Mouse (Mus musculus) heart, adult 2 months (tissue): ENCODE data around the gene Rnf225. TPM values are rescaled to one million over a fixed set of nuclear protein-coding genes. Genes with fewer than 3 reads are reported as not detected.

ENCODE experiments used
- DNase-seq, 2 experiments: peaks; one replicate each; pipeline ENCODE4 v3.0.0; 2021
- H3K27ac ChIP-seq: fragments of 200-600 bp; 2 replicates; pipeline ENCODE4 v1.8.1; 2022
- H3K27me3 ChIP-seq: fragments of 200-500 bp; 2 replicates; pipeline ENCODE4 v1.6.1; 2012; ENCODE audit warnings: mild to moderate bottlenecking, low read length, inconsistent platforms, mixed read lengths; ENCODE audit not compliant: control insufficient read depth, insufficient read depth
- H3K36me3 ChIP-seq: fragments of 200-500 bp; 2 replicates; pipeline ENCODE4 v1.6.1; 2012; ENCODE audit warnings: low read length, inconsistent platforms; ENCODE audit not compliant: control insufficient read depth, insufficient read depth
- H3K4me1 ChIP-seq: fragments of 200-500 bp; 2 replicates; pipeline ENCODE4 v1.6.1; 2011; ENCODE audit warnings: low read length; ENCODE audit not compliant: control insufficient read depth, insufficient read depth
- H3K4me3 ChIP-seq: fragments of 200-600 bp; 2 replicates; pipeline ENCODE4 v1.8.1; 2022
- H3K79me2 ChIP-seq: fragments of 200-500 bp; replicated peaks from 2 replicates; pipeline ENCODE4 v1.6.1; 2012; ENCODE audit warnings: mild to moderate bottlenecking, inconsistent platforms, low read length, moderate library complexity, mixed read lengths; ENCODE audit not compliant: control insufficient read depth, insufficient read depth
- H3K9ac ChIP-seq: fragments of 200-500 bp; 2 replicates; pipeline ENCODE4 v1.6.1; 2012; ENCODE audit warnings: low read depth, mild to moderate bottlenecking, control low read depth, inconsistent platforms, low read length, mixed read lengths
- CTCF ChIP-seq: fragments of 200-600 bp; IDR thresholded peaks from 2 replicates; pipeline ENCODE4 v1.8.1; 2022; ENCODE audit warnings: antibody characterized with exemption, mild to moderate bottlenecking, moderate library complexity
- EP300 ChIP-seq: fragments of 200-500 bp; IDR thresholded peaks from 2 replicates; pipeline ENCODE4 v1.6.1; 2011; ENCODE audit warnings: low read depth, low read length, control low read depth; ENCODE audit not compliant: insufficient read depth
- POLR2A ChIP-seq: fragments of 200-500 bp; IDR thresholded peaks from 2 replicates; pipeline ENCODE4 v1.6.1; 2011; ENCODE audit warnings: mild to moderate bottlenecking, low read depth, low read length, control low read depth; ENCODE audit not compliant: insufficient read depth
- WGBS: fragments of 180-500 bp; shearing (Covaris S2); methylation state at CpG from one replicate; pipeline ENCODE4 v1.1.7; 2018; 5-methylcytosine and 5-hydroxymethylcytosine counted together
- intact Hi-C: fragments of 180-260 bp; cut with DNase I; formaldehyde crosslinking; loops from one replicate; pipeline ENCODE4 v1.15.1; 2025
- polyA plus RNA-seq: library from polyadenylated mRNA; depleted of rRNA; stranded (reverse); fragments of >200 nt; gene quantifications from 2 replicates; pipeline ENCODE4 v1.2.3, GENCODE M21; 2012
- total RNA-seq, 2 experiments: library from RNA; stranded (reverse); gene quantifications; 2 replicates each; pipeline ENCODE4 v1.2.3; 2021

The Rnf225 gene
- total and polyA plus RNA-seq, 3 experiments = 0.14 to 0.23 (median 0.18) TPM

GRCm38 (mm10) chr7:12954896-12955295 lies 27.7 kb downstream of the Rnf225 start:
- H3K27me3 ChIP-seq = no peaks in the 10 kb centered on the region
- peaks cover 2% of the 10 kb centered on the region for H3K4me1 ChIP-seq
- no peak overlapping the region for H3K9ac ChIP-seq
- H3K27ac ChIP-seq = no peak overlapping the region
- no peaks in the 10 kb centered on the region for H3K79me2 ChIP-seq
- no peaks in the 10 kb centered on the region for H3K36me3 ChIP-seq
- TF ChIP-seq EP300 (no peak), POLR2A (no peak), CTCF (peak; percentile 27; the same call in 1 of the 2 replicates)
- intact Hi-C loops = no loop called here
- H3K4me3 ChIP-seq = no peak overlapping the region
- no peak for DNase-seq
- 47% methylated on average over 3 of the region's 3 CpGs for WGBS

- no peaks in the 10 kb centered on the region for H3K27me3 ChIP-seq
Measured at GRCm38 (mm10) chr7:12957511-12957910, 30.3 kb downstream of the Rnf225 start.

GRCm38 (mm10) chr7:12958948-12959347 lies 31.7 kb downstream of the Rnf225 start:
- Histone ChIP-seq H3K27ac (no peak overlapping the region), H3K4me3 (no peak overlapping the region), H3K79me2 (no peaks in the 10 kb centered on the region), H3K27me3 (no peaks in the 10 kb centered on the region), H3K4me1 (no peaks in the 10 kb centered on the region), H3K9ac (no peak overlapping the region), H3K36me3 (no peaks in the 10 kb centered on the region)
- intact Hi-C loops = no loop called here
- no peak for DNase-seq
- TF ChIP-seq POLR2A = no peak
- TF ChIP-seq EP300 = no peak
- TF ChIP-seq CTCF = no peak
- WGBS = 71% methylated on average over 4 of the region's 4 CpGs

More at GRCm38 (mm10) chr7:12957511-12957910, 30.3 kb downstream of the Rnf225 start:
- no peak for DNase-seq
- no peaks in the 10 kb centered on the region for H3K79me2 ChIP-seq
- H3K4me1 ChIP-seq = no peaks in the 10 kb centered on the region
- TF ChIP-seq EP300 (no peak), CTCF (no peak), POLR2A (no peak)
- intact Hi-C loops = no loop called here
- 69% methylated on average over 5 of the region's 5 CpGs for WGBS
- H3K9ac ChIP-seq = no peak overlapping the region
- no peak overlapping the region for H3K27ac ChIP-seq
- no peaks in the 10 kb centered on the region for H3K36me3 ChIP-seq
- H3K4me3 ChIP-seq = no peak overlapping the region

GRCm38 (mm10) chr7:12959718-12960117 lies 32.5 kb downstream of the Rnf225 start:
- H3K79me2 ChIP-seq = no peaks in the 10 kb centered on the region
- 49% methylated on average over 4 of the region's 4 CpGs for WGBS
- DNase-seq = no peak
- no peaks in the 10 kb centered on the region for H3K4me1 ChIP-seq
- H3K9ac ChIP-seq = no peak overlapping the region
- TF ChIP-seq POLR2A (no peak), EP300 (no peak), CTCF (no peak)
- no peaks in the 10 kb centered on the region for H3K36me3 ChIP-seq
- no peaks in the 10 kb centered on the region for H3K27me3 ChIP-seq
- H3K4me3 ChIP-seq = no peak overlapping the region
- H3K27ac ChIP-seq = no peak overlapping the region
- intact Hi-C loops = loop anchor here (10.0 kb wide), 1 partner anchor 85 kb away; no protein-coding TSS in a partner anchor

GRCm38 (mm10) chr7:12961511-12962141 lies 34.4 kb downstream of the Rnf225 start:
- peak; percentile 56 to 63 for DNase-seq
- H3K9ac ChIP-seq = peak overlapping the region; percentile 73
- TF ChIP-seq POLR2A (peak; percentile 86), CTCF (no peak), EP300 (0 out of 2 replicates have a peak, but pooled peaks have one; percentile 49)
- H3K27ac ChIP-seq = peak overlapping the region; percentile 75
- intact Hi-C loops = loop anchor here (10.0 kb wide), 1 partner anchor 83 kb away; no protein-coding TSS in a partner anchor
- no peaks in the 10 kb centered on the region for H3K27me3 ChIP-seq
- H3K79me2 ChIP-seq = no peaks in the 10 kb centered on the region; the same call in 1 of the 2 replicates
- 1% methylated on average over 29 of the region's 29 CpGs for WGBS
- H3K4me3 ChIP-seq = peak overlapping the region; percentile 55
- H3K36me3 ChIP-seq = no peaks in the 10 kb centered on the region
- peaks cover 4% of the 10 kb centered on the region for H3K4me1 ChIP-seq

- Histone ChIP-seq H3K27ac (peak within 1 kb of the TSS; percentile 86), H3K9ac (peak within 1 kb of the TSS; percentile 90), H3K4me1 (peaks cover 4% of the 10 kb centered on the region), H3K36me3 (no peaks in the 10 kb centered on the region), H3K27me3 (no peaks in the 10 kb centered on the region), H3K79me2 (no peaks in the 10 kb centered on the region; the same call in 1 of the 2 replicates), H3K4me3 (peak within 1 kb of the TSS; percentile 90)
- 0% methylated on average over 23 of the region's 23 CpGs for WGBS
- DNase-seq = peak; percentile 90 to 94
- intact Hi-C loops = loop anchor here (2.0 to 10.0 kb wide), 2 partner anchors 17 to 79 kb away; no protein-coding TSS in a partner anchor
- TF ChIP-seq EP300 = peak; percentile 39; the same call in 1 of the 2 replicates
- peak; percentile 88 for TF ChIP-seq POLR2A
- TF ChIP-seq CTCF = no peak
Measured at GRCm38 (mm10) chr7:12965678-12966091, 38.5 kb downstream of the Rnf225 start, which contains the start of gene Zfp324. Gene Zfp324 (plus strand): TSS chr7:12965838.
